Mouse (Mus musculus): ENCODE data around the gene Sfxn3.
"Not testable (repeated sequence)": the region's sequence is repeated elsewhere in the genome, so short reads cannot be mapped to it uniquely, and the experiment has no call there.

The Sfxn3 gene

GRCm38 (mm10) chr19:45020348-45020747 lies 27.0 kb upstream of the Sfxn3 start:
- no peak for DNase-seq

GRCm38 (mm10) chr19:45021362-45021761 lies 25.9 kb upstream of the Sfxn3 start:
- DNase-seq: no peak

- no peak for DNase-seq
Observed at GRCm38 (mm10) chr19:45023993-45024392, 23.3 kb upstream of the Sfxn3 start.

GRCm38 (mm10) chr19:45024775-45025174 lies 22.5 kb upstream of the Sfxn3 start:
- DNase-seq: no peak

- no peak for DNase-seq
Observed at GRCm38 (mm10) chr19:45025937-45026568, 21.2 kb upstream of the Sfxn3 start.

GRCm38 (mm10) chr19:45026958-45027670 lies 20.2 kb upstream of the Sfxn3 start:
- DNase-seq: no peak

GRCm38 (mm10) chr19:45027848-45028247 lies 19.5 kb upstream of the Sfxn3 start:
- DNase-seq: no peak

GRCm38 (mm10) chr19:45028746-45029145 lies 18.6 kb upstream of the Sfxn3 start:
- no peak for DNase-seq

- DNase-seq: no peak
Observed at GRCm38 (mm10) chr19:45029571-45029970, 17.7 kb upstream of the Sfxn3 start.

- peak; percentile 82 for DNase-seq
Observed at GRCm38 (mm10) chr19:45030111-45030510, 17.2 kb upstream of the Sfxn3 start.

- DNase-seq: peak; percentile 92
Observed at GRCm38 (mm10) chr19:45030746-45031693, 16.3 kb upstream of the Sfxn3 start.

GRCm38 (mm10) chr19:45031780-45032179 lies 15.5 kb upstream of the Sfxn3 start:
- DNase-seq: peak; percentile 87

- no peak for DNase-seq
Observed at GRCm38 (mm10) chr19:45032570-45033332, 14.6 kb upstream of the Sfxn3 start.

- no peak for DNase-seq
Observed at GRCm38 (mm10) chr19:45036867-45037266, 10.4 kb upstream of the Sfxn3 start.

- not testable (repeated sequence) for DNase-seq
Observed at GRCm38 (mm10) chr19:45038198-45038597, 9.1 kb upstream of the Sfxn3 start.

GRCm38 (mm10) chr19:45040214-45040613 lies 7.1 kb upstream of the Sfxn3 start:
- no peak for DNase-seq

GRCm38 (mm10) chr19:45044389-45044927 lies 2.8 kb upstream of the Sfxn3 start:
- no peak for DNase-seq

- DNase-seq: no peak
Observed at GRCm38 (mm10) chr19:45045236-45045635, 2.1 kb upstream of the Sfxn3 start.

GRCm38 (mm10) chr19:45045651-45046050 lies 1.7 kb upstream of the Sfxn3 start, which contains the start of gene Pdzd7:
Gene Pdzd7, minus strand, starts transcription at chr19:45045717.
- no peak for DNase-seq

GRCm38 (mm10) chr19:45046523-45047321 lies 581 bp upstream of the Sfxn3 start:
- DNase-seq: peak; percentile 96

- DNase-seq: peak; percentile 80
Observed at GRCm38 (mm10) chr19:45047935-45048643, 786 bp downstream of the Sfxn3 start.
